Mouse (Mus musculus): ENCODE measurements at regions not wholly inside any gene's neighbourhood (a gene's known extent, or its start where the extent isn't known, plus 50 kb on each side); places are given as distances from the start of the nearest gene placed in this dataset.

DNA sequence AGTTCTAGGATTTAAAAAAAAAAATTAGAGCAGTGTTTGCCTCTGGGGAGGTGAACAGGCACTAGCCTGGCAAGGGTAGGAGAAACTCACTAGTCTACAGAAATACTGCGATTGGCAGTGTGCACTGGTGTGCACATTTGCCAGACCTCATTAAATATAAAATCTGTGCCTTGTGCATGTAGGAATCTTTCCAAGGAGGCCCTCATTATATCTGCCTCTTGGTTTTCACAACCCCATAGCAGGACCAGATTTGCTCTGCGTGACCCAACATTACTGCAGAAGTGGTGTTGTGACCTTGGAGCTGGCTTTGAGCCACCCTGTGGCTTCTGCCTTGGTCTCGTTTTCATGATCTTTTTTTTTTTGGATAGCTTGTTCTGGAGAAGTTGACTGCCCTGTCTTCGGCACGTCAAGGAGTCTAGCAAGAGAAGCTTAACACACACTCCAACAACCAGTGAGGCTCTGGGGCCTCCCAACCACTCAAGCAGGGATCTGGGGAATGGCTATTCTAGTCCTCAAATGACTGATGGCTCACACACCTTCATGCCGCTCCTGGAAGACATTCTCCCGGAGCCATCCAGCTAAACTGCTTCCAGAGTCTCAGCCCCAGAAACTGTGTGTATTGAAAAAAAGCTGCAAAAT is 222.2 kb upstream of the Cnr1 start:
- ATAC-seq (ENCODE audit: insufficient number of reproducible peaks, insufficient read depth, low FRiP score, low TSS enrichment, low read depth), result no peak; the same call in 1 of the 2 replicates
- no peaks in the 10 kb centered on the region for H3K27me3 ChIP-seq

DNA sequence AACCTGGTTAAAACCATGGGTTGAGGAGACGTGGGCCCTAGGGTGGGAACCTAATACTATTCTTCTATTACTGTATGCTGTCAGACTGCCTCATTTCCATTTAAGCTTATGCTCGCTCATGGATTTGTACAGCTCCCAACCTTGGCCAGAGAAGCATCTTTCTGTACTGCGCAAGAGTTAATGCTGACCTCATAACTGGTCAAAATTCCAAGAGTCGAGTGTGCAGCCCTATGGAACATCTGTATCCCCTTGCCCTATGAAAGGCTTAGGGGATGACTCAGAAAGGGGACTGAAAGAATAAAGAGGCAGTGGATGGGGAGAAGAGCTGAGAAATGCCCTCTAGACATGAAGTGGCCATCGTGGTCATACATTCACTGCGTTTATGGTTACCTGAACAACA is 218.7 kb upstream of the Cnr1 start:
- 94% methylated on average over 6 of the region's 6 CpGs for WGBS
- no peak overlapping the region for H3K4me2 ChIP-seq
- no peaks in the 10 kb centered on the region for H3K36me3 ChIP-seq

More for the DNA sequence above, 222.2 kb upstream of the Cnr1 start:
- Histone ChIP-seq H3K9me3 (peaks cover 7% of the 10 kb centered on the region; the same call in 1 of the 2 replicates), H3K9ac (replicated peaks) (no peak overlapping the region), H3K4me3 (replicated peaks) (no peak overlapping the region), H3K36me3 (no peaks in the 10 kb centered on the region), H3K4me1 (replicated peaks) (no peaks in the 10 kb centered on the region), H3K4me2 (no peak overlapping the region), H3K27ac (no peak overlapping the region)
- 81% methylated on average over 7 of the region's 7 CpGs for WGBS

DNA sequence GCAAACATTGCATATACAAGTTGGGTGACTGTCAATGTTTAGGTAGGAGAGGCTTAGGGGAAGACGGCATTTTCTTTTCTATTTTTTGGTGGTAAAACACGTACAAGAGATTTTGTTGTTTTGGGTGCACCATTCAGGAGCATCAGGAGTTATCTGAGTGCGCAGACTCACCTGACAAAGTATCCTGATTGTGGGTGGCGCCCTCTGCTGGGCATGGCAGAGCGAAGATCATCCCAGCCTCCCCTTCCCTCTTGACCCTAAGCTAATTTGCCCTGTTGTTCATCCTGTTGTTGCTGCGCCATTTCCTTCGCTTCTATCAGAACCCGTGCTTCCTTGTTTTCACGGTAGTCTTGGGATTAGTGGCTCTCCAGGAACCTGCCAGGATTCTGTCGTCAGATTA is 217.6 kb upstream of the Cnr1 start:
- Histone ChIP-seq H3K4me2 (no peak overlapping the region), H3K36me3 (no peaks in the 10 kb centered on the region), H3K27ac (no peak overlapping the region), H3K9me3 (peaks cover 7% of the 10 kb centered on the region; the same call in 1 of the 2 replicates), H3K4me1 (replicated peaks) (no peaks in the 10 kb centered on the region), H3K27me3 (no peaks in the 10 kb centered on the region), H3K9ac (replicated peaks) (no peak overlapping the region), H3K4me3 (replicated peaks) (no peak overlapping the region)
- 64% methylated on average over 10 of the region's 10 CpGs for WGBS
- no peak for ATAC-seq (ENCODE audit: insufficient number of reproducible peaks, insufficient read depth, low FRiP score, low TSS enrichment, low read depth)

More for the DNA sequence above, 218.7 kb upstream of the Cnr1 start:
- Histone ChIP-seq H3K9ac (replicated peaks) (no peak overlapping the region), H3K4me3 (replicated peaks) (no peak overlapping the region), H3K9me3 (peaks cover 7% of the 10 kb centered on the region; the same call in 1 of the 2 replicates), H3K27ac (no peak overlapping the region), H3K4me1 (replicated peaks) (no peaks in the 10 kb centered on the region), H3K27me3 (no peaks in the 10 kb centered on the region)
- ATAC-seq (ENCODE audit: insufficient number of reproducible peaks, insufficient read depth, low FRiP score, low TSS enrichment, low read depth), result no peak

DNA sequence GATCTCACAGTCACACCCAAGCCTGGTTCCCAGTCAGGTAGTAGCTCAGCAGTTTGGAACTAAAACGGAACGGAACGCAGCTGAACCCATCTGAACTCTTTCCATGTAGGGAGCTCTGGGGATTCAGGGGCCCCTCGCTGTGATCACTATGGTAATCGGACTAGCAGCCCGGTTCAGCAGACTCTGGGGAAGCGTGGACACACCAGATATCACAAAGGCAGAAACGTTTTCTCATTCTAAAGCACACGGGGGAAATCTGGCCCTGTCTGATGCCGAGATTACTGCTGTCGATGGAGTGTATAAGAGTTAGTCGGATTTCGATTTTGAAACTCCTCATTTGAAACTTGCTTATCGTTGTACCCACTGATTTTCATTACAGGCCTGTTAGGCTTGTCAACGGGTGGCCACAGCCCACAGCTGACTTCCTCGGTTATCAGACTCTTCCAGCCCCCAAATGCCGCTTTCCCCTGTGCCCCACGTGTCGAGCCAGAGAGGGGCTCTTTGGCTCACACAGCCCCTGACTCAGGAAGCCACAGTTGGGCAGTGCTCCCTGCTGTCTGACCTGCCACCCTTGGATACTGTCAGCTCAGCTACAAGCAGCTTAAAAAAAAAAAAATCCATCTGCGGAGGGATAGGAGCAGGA is 207.8 kb upstream of the Cnr1 start:
- Histone ChIP-seq H3K4me1 (replicated peaks) (0 out of 2 replicates have a peak, but pooled peaks cover 3% of the 10 kb centered on the region), H3K27me3 (no peaks in the 10 kb centered on the region), H3K27ac (no peak overlapping the region), H3K9me3 (no peaks in the 10 kb centered on the region), H3K4me3 (replicated peaks) (no peak overlapping the region), H3K9ac (replicated peaks) (no peak overlapping the region), H3K4me2 (no peak overlapping the region), H3K36me3 (no peaks in the 10 kb centered on the region)
- no peak for ATAC-seq (ENCODE audit: insufficient number of reproducible peaks, insufficient read depth, low FRiP score, low TSS enrichment, low read depth)
- WGBS, result 54% methylated on average over 20 of the region's 20 CpGs

DNA sequence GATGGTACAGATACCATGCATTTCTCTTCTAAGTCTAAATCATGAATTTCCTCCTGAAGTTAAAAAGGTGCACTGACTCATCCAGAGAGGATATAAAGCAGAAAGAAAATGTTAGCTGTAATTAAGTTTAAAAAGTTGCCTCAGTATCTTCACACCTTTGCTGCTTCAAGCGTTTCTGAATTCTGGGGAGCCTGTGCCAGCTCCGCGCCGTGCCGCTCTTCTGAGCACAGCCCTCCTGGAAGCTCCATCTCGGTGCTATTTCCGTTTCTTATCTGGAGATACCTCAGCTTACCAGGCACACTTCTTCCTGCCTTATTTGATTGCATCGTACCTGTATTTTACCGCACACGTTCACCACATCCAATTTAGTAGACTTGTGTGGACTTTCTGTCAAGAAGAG is 203.4 kb upstream of the Cnr1 start:
- Histone ChIP-seq H3K4me3 (replicated peaks) (no peak overlapping the region), H3K36me3 (no peaks in the 10 kb centered on the region), H3K27me3 (no peaks in the 10 kb centered on the region), H3K9ac (replicated peaks) (no peak overlapping the region), H3K4me2 (no peak overlapping the region), H3K27ac (no peak overlapping the region), H3K9me3 (no peaks in the 10 kb centered on the region), H3K4me1 (replicated peaks) (0 out of 2 replicates have a peak, but pooled peaks cover 3% of the 10 kb centered on the region)
- ATAC-seq (ENCODE audit: insufficient number of reproducible peaks, insufficient read depth, low FRiP score, low TSS enrichment, low read depth), result no peak
- whole genome bisulfite sequencing, result 90% methylated on average over 10 of the region's 10 CpGs

DNA sequence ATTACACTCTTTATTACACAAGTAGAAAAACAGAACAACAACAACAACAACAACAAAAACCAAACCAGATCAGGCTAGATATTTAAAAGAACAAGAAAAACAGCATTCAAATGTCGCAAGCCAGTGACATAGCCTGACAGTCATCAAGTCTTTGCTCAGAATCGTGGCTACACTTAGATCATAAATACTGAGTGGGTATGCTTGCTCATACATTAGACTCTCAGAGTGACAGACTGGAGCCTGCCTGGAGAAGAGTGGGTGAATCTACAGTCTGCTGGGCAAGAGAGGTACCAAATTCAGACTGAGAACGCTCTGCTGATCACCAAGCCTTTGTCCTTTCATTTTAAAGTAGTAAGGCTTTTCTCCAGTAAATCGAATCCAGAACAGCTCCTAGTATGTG is 202.4 kb upstream of the Cnr1 start:
- Histone ChIP-seq H3K9ac (replicated peaks) (no peak overlapping the region), H3K4me1 (replicated peaks) (no peaks in the 10 kb centered on the region), H3K9me3 (no peaks in the 10 kb centered on the region), H3K36me3 (no peaks in the 10 kb centered on the region), H3K4me2 (no peak overlapping the region), H3K27me3 (no peaks in the 10 kb centered on the region), H3K27ac (no peak overlapping the region), H3K4me3 (replicated peaks) (no peak overlapping the region)
- WGBS, result 87% methylated on average over 4 of the region's 4 CpGs
- no peak for ATAC-seq (ENCODE audit: insufficient number of reproducible peaks, insufficient read depth, low FRiP score, low TSS enrichment, low read depth)

DNA sequence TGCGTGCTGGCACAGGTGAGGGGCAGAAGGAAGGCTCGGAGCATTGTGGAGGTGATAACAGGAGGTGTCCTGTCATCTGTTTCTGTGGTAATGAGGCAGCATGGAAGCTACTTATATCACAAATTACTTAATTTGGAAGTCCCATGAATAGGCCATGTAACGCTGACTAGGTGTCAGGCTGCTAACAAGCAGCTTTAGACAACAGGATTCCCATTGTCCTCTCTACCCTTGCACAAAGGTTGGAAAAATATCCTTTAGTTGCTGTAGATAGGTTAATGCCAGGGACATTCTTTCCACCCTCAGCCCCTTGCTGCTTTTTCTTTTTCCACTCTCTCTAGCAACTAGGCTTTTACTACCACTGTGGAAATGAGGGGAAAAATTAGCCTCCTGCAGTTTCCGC is 192.6 kb upstream of the Cnr1 start:
- Histone ChIP-seq H3K27ac (no peak overlapping the region), H3K9me3 (no peaks in the 10 kb centered on the region), H3K27me3 (no peaks in the 10 kb centered on the region), H3K9ac (replicated peaks) (no peak overlapping the region), H3K4me2 (no peak overlapping the region), H3K36me3 (no peaks in the 10 kb centered on the region), H3K4me3 (replicated peaks) (no peak overlapping the region), H3K4me1 (replicated peaks) (peaks cover 4% of the 10 kb centered on the region)
- 75% methylated on average over 4 of the region's 4 CpGs for WGBS
- ATAC-seq (ENCODE audit: insufficient number of reproducible peaks, insufficient read depth, low FRiP score, low TSS enrichment, low read depth), result no peak

DNA sequence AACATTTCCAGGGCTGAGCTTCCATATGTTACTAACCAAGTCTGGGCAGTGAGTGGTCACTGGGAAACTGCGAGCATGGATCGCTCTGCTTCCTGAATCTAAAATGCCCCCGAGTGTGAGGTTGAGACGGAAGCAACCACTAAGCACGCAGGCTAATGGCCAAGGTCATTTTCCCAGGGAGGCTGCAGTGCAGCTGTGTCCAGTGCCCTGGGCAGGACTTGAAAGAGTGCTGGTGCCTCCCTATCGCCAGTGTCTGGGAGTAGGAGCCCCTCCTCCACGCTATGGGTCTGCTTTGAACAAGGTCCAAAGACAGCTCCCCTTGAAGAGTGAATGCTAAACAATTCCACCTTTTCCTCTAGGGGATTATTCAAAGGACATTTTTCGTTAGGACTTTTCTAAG is 189.5 kb upstream of the Cnr1 start:
- ATAC-seq (ENCODE audit: insufficient number of reproducible peaks, insufficient read depth, low FRiP score, low TSS enrichment, low read depth), result no peak
- Histone ChIP-seq H3K27me3 (no peaks in the 10 kb centered on the region), H3K4me1 (replicated peaks) (peaks cover 14% of the 10 kb centered on the region), H3K9ac (replicated peaks) (no peak overlapping the region), H3K9me3 (no peaks in the 10 kb centered on the region), H3K4me3 (replicated peaks) (no peak overlapping the region), H3K4me2 (no peak overlapping the region), H3K36me3 (no peaks in the 10 kb centered on the region), H3K27ac (no peak overlapping the region)
- 31% methylated on average over 8 of the region's 8 CpGs for WGBS

DNA sequence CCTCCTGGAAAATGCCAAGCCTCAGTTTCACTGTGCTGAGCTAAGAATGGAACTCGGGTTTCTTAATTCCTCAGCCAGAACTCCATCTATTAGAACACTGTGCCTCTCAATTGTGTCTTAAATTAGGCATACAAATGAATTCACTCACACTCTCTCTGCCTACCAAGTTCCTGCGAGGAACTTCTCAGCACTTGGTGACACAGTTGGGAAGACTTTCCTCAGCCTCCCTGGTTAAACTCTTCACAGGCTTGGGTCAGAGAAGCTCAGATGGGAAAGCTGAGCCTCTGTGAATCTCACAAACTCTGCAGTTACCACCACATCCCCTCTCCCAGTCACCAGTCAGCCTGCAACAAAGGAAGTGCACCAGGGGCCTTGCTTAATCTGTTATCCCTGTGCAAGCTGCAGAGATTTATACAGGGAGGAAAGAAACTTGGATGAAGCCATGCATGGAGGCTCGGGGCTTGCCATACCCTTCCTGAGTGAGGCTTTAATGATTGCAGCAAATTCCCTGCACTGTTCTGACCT is 188.9 kb upstream of the Cnr1 start:
- Histone ChIP-seq H3K9ac (replicated peaks) (no peak overlapping the region), H3K4me1 (replicated peaks) (peaks cover 14% of the 10 kb centered on the region), H3K4me2 (no peak overlapping the region), H3K27ac (no peak overlapping the region), H3K4me3 (replicated peaks) (no peak overlapping the region), H3K36me3 (no peaks in the 10 kb centered on the region), H3K9me3 (no peaks in the 10 kb centered on the region), H3K27me3 (no peaks in the 10 kb centered on the region)
- ATAC-seq (ENCODE audit: insufficient number of reproducible peaks, insufficient read depth, low FRiP score, low TSS enrichment, low read depth), result no peak
- WGBS, result 56% methylated on average over 3 of the region's 3 CpGs

DNA sequence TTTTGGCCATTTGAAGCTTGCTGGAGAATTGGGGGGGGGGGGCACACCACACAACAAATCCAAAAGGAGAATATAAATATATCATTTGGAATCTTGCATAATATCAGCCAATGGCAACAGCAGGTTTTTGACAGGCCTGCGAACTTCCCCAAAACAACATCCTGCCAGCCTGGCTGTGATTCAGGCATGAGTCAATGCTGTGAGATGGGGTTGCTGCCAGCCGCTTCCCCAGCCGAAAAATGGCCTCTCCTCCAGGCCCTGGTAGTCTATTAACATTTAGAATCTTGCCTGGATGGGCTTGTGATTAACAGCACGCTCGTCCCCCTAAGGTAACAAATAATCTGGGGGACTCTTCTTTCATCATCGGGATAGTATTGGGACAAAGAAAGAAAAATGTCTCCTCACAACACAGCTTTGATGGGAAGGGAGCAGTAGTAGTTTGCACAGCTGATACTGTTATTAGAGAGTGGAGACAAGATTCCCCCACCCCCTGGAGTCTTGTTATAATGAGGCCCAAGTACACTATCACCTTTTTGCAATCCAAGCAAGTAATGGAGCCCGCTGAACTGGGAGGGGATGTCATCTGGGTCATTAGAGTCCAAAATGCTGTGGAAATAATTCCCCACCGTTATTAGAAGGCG is 188.2 kb upstream of the Cnr1 start:
- H3K4me2 ChIP-seq, result no peak overlapping the region
- H3K9me3 ChIP-seq, result no peaks in the 10 kb centered on the region
- peaks cover 14% of the 10 kb centered on the region for H3K4me1 ChIP-seq (replicated peaks)
- no peak overlapping the region for H3K27ac ChIP-seq
- no peak overlapping the region for H3K9ac ChIP-seq (replicated peaks)
- no peak for ATAC-seq (ENCODE audit: insufficient number of reproducible peaks, insufficient read depth, low FRiP score, low TSS enrichment, low read depth)
- no peak overlapping the region for H3K4me3 ChIP-seq (replicated peaks)
- 85% methylated on average over 9 of the region's 9 CpGs for WGBS
- H3K27me3 ChIP-seq, result no peaks in the 10 kb centered on the region
- no peaks in the 10 kb centered on the region for H3K36me3 ChIP-seq

DNA sequence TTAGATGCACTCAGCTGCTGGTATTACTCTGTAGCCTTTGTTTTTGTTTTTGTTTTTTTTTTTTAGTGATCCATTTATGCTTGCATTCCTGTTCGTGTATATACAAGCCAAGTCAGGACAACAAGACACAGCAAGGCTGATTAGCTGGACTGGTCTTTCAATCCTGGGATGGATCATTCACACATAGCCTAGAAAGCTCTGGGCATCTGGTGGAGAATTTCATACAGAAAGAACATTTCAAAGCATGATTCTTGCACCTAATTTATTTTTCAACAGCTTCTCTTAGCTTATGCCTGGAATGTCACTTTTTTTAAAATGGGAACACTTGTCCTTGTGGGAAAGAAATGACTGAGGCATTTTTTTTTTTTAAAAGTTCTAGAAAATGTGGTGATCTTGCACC is 187.1 kb upstream of the Cnr1 start:
- 58% methylated on average over 1 of the region's 1 CpGs for WGBS
- Histone ChIP-seq H3K4me1 (replicated peaks) (peaks cover 14% of the 10 kb centered on the region), H3K27ac (no peak overlapping the region), H3K9ac (replicated peaks) (no peak overlapping the region), H3K4me2 (no peak overlapping the region), H3K27me3 (no peaks in the 10 kb centered on the region), H3K36me3 (no peaks in the 10 kb centered on the region), H3K9me3 (no peaks in the 10 kb centered on the region), H3K4me3 (replicated peaks) (no peak overlapping the region)
- no peak for ATAC-seq (ENCODE audit: insufficient number of reproducible peaks, insufficient read depth, low FRiP score, low TSS enrichment, low read depth)
